Mouse (Mus musculus): Measurements from ENCODE around the gene Sirt7. TPM values are rescaled to one million over a fixed set of nuclear protein-coding genes. Genes with fewer than 3 reads are reported as not detected.

The Sirt7 gene
- total RNA-seq (2012; rRNA removed) (61.6 and 78.2 TPM in 2 replicates), polyA plus RNA-seq (2012; ENCODE audit: insufficient read depth in 1 of 2, insufficient read length in 2 of 2, low read depth in 1 of 2, low replicate concordance in 2 of 2, missing spikeins in 1 of 2) (10 to 100 TPM in 1 of 2 experiments, not detected in 1; 72.3 TPM)

GRCm38 (mm10) chr11:120625152-120625775, at the start of gene Sirt7:
Gene Sirt7 (minus strand): TSS chr11:120625240.
- Histone ChIP-seq H3K4me1 (ENCODE audit: control insufficient read depth in 1 of 2, insufficient read depth in 2 of 2, low read length in 2 of 2) (peaks cover 4 to 19% of the 10 kb centered on the region in 2 experiments), H3K79me2 (ENCODE audit: control insufficient read depth, insufficient read depth, low read length, poor library complexity) (peaks cover 41% of the 10 kb centered on the region), H3K4me3 (ENCODE audit: control insufficient read depth in 1 of 2, insufficient read depth in 1 of 2, low read depth in 2 of 2, low read length in 2 of 2) (peak within 1 kb of the TSS; percentile 82 to 93), H3K9me3 (replicated peaks; ENCODE audit: insufficient read depth, low read length) (no peaks in the 10 kb centered on the region), H3K27ac (ENCODE audit: control insufficient read depth, low read depth, low read length) (peak within 1 kb of the TSS; percentile 54), H3K27me3 (ENCODE audit: control insufficient read depth in 1 of 2, insufficient read depth in 2 of 2, low read length in 2 of 2) (no peaks in the 10 kb centered on the region), H3K36me3 (ENCODE audit: control insufficient read depth in 1 of 2, insufficient read depth in 2 of 2, low read length in 2 of 2) (peaks cover 3 to 17% of the 10 kb centered on the region in 2 experiments), H3K9ac (ENCODE audit: control insufficient read depth, low read depth, low read length, poor library complexity, severe bottlenecking) (peak within 1 kb of the TSS; percentile 92)
- DNase-seq (ENCODE audit: low read depth, low spot score), result no peak
- TF ChIP-seq CHD2 (IDR thresholded peaks at IDR 0.05; ENCODE audit: low read length) (no peak), ZMIZ1 (IDR thresholded peaks at IDR 0.05; ENCODE audit: low read depth, low read length) (peak; percentile 37; the same call in 1 of the 2 replicates), ETS1 (IDR thresholded peaks at IDR 0.05; ENCODE audit: low read depth, low read length) (no peak; the same call in 1 of the 2 replicates), POLR2AphosphoS2 (IDR thresholded peaks at IDR 0.05; ENCODE audit: low read length) (peak; percentile 62), MAZ (IDR thresholded peaks at IDR 0.05; ENCODE audit: low read depth, low read length) (0 out of 2 replicates have a peak, but pooled peaks have one; percentile 13), CHD1 (IDR thresholded peaks at IDR 0.05; ENCODE audit: low read depth, low read length) (0 out of 2 replicates have a peak, but pooled peaks have one; percentile 45), POLR2A (IDR thresholded peaks at IDR 0.05; ENCODE audit: control insufficient read depth in 1 of 2, insufficient read depth in 1 of 2, low read depth in 1 of 2, low read length in 2 of 2, poor library complexity in 1 of 2) (peak in 1 of 2 experiments; percentile 15; a peak in 1 of 4 replicates)

- no peak for DNase-seq (ENCODE audit: low read depth, low spot score)
- Histone ChIP-seq H3K9me3 (replicated peaks; ENCODE audit: insufficient read depth, low read length) (no peaks in the 10 kb centered on the region), H3K9ac (ENCODE audit: control insufficient read depth, low read depth, low read length, poor library complexity, severe bottlenecking) (peak overlapping the region; percentile 80), H3K27ac (ENCODE audit: control insufficient read depth, low read depth, low read length) (peak overlapping the region; percentile 70), H3K4me3 (ENCODE audit: control insufficient read depth in 1 of 2, insufficient read depth in 1 of 2, low read depth in 2 of 2, low read length in 2 of 2) (peak overlapping the region; percentile 68 to 70), H3K4me1 (ENCODE audit: control insufficient read depth in 1 of 2, insufficient read depth in 2 of 2, low read length in 2 of 2) (peaks cover 0 to 11% of the 10 kb centered on the region in 2 experiments; a peak in 2 of 4 replicates), H3K36me3 (ENCODE audit: control insufficient read depth in 1 of 2, insufficient read depth in 2 of 2, low read length in 2 of 2) (peaks cover 0 to 11% of the 10 kb centered on the region in 2 experiments; a peak in 2 of 4 replicates), H3K27me3 (ENCODE audit: control insufficient read depth in 1 of 2, insufficient read depth in 2 of 2, low read length in 2 of 2) (no peaks in the 10 kb centered on the region), H3K79me2 (ENCODE audit: control insufficient read depth, insufficient read depth, low read length, poor library complexity) (peaks cover 5% of the 10 kb centered on the region; the same call in 1 of the 2 replicates)
- TF ChIP-seq CHD1 (IDR thresholded peaks at IDR 0.05; ENCODE audit: low read depth, low read length), result 0 out of 2 replicates have a peak, but pooled peaks have one; percentile 12
- no peak; a peak in 1 of 4 replicates for TF ChIP-seq POLR2A (IDR thresholded peaks at IDR 0.05; ENCODE audit: control insufficient read depth in 1 of 2, insufficient read depth in 1 of 2, low read depth in 1 of 2, low read length in 2 of 2, poor library complexity in 1 of 2)
- no peak for TF ChIP-seq ELF1 (IDR thresholded peaks at IDR 0.05; ENCODE audit: low read depth, low read length)
- no peak; the same call in 1 of the 2 replicates for TF ChIP-seq SIN3A (IDR thresholded peaks at IDR 0.05; ENCODE audit: low read length)
- no peak for TF ChIP-seq RAD21 (IDR thresholded peaks at IDR 0.05; ENCODE audit: low read depth, low read length)
- no peak for TF ChIP-seq MEF2A (IDR thresholded peaks at IDR 0.05; ENCODE audit: extremely low read depth, insufficient replicate concordance, low read depth, low read length, poor library complexity, severe bottlenecking)
- no peak for TF ChIP-seq KAT2A (conservative IDR thresholded peaks at IDR 0.05; ENCODE audit: low read depth, low read length)
- TF ChIP-seq NRF1 (IDR thresholded peaks at IDR 0.05; ENCODE audit: insufficient read depth, low read depth, low read length, poor library complexity, severe bottlenecking), result no peak
- TF ChIP-seq CTCF (IDR thresholded peaks at IDR 0.05 in 2 of 3, conservative IDR thresholded peaks at IDR 0.05 in 1 of 3; ENCODE audit: control insufficient read depth in 1 of 3, insufficient read depth in 1 of 3, low read depth in 2 of 3, low read length in 3 of 3, poor library complexity in 1 of 3, severe bottlenecking in 1 of 3), result no peak
- TF ChIP-seq ZKSCAN1 (IDR thresholded peaks at IDR 0.05; ENCODE audit: low read depth, low read length), result no peak
- TF ChIP-seq ETS1 (IDR thresholded peaks at IDR 0.05; ENCODE audit: low read depth, low read length), result 0 out of 2 replicates have a peak, but pooled peaks have one; percentile 7
- no peak for TF ChIP-seq ZMIZ1 (IDR thresholded peaks at IDR 0.05; ENCODE audit: low read depth, low read length)
- TF ChIP-seq POLR2AphosphoS2 (IDR thresholded peaks at IDR 0.05; ENCODE audit: low read length), result no peak
Observed at GRCm38 (mm10) chr11:120673594-120674122, 48.6 kb upstream of the Sirt7 start.

Data from MEL (cell line).